Mouse (Mus musculus) bone marrow, adult 2 months (tissue): ENCODE data around the gene Prrt3. TPM values are rescaled to one million over a fixed set of nuclear protein-coding genes. Genes with fewer than 3 reads are reported as not detected.

ENCODE experiments used
- H3K27ac ChIP-seq: fragments of 200-500 bp; 2 replicates; pipeline ENCODE4 v1.5.1; 2012; ENCODE audit warnings: low read depth, mild to moderate bottlenecking, control low read depth, inconsistent platforms, low read length; ENCODE audit not compliant: control insufficient read depth, poor library complexity, insufficient read depth
- H3K4me1 ChIP-seq: fragments of 200-500 bp; 2 replicates; pipeline ENCODE4 v1.6.1; 2011; ENCODE audit warnings: low read length; ENCODE audit not compliant: control insufficient read depth, insufficient read depth
- H3K4me3 ChIP-seq: fragments of 200-500 bp; replicated peaks from 2 replicates; pipeline ENCODE3; 2011; ENCODE audit warnings: mild to moderate bottlenecking, low read depth, low read length, control low read depth; ENCODE audit not compliant: control insufficient read depth
- CTCF ChIP-seq: fragments of 200-500 bp; IDR thresholded peaks from 2 replicates; pipeline ENCODE4 v1.5.1; 2011; ENCODE audit warnings: low read length, control low read depth; ENCODE audit not compliant: control insufficient read depth, insufficient read depth
- POLR2A ChIP-seq: fragments of 200-500 bp; IDR thresholded peaks from 2 replicates; pipeline ENCODE4 v1.6.1; 2011; ENCODE audit warnings: low read depth, mild to moderate bottlenecking, control low read depth, low read length, borderline replicate concordance; ENCODE audit not compliant: control insufficient read depth
- WGBS: fragments of 180-500 bp; shearing (Covaris S2); methylation state at CpG from one replicate; pipeline ENCODE4 v1.1.7; 2018; 5-methylcytosine and 5-hydroxymethylcytosine counted together
- polyA plus RNA-seq: library from polyadenylated mRNA; stranded (reverse); fragments of >200 nt; gene quantifications from 2 replicates; pipeline ENCODE4 v1.2.4, GENCODE M21; 2011; ENCODE audit warnings: low replicate concordance; ENCODE audit not compliant: missing spikeins, insufficient read depth, insufficient read length

Prrt3 gene
- polyA plus RNA-seq, 1 experiment = 0.80 TPM

DNA sequence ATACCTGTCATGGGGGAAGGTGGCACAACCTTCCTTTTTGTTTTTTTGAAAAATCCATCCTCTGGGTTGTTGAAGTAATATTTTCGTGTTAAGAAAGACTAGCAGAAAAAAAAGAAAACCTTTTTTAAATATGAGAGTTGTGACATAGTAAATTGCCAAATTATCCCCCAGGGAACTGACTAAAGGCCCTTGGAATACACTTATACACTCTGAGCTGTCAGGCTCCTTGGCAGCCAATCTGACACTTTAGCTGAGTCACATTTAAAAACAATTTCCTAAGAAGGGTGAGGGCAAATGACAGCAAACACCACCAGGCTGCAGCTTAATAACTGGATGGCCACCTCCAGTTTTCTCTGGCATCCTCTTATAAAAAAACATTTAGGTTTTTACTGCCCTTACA is 20.6 kb upstream of the Prrt3 start:
- H3K4me1 ChIP-seq = peaks cover 6% of the 10 kb centered on the region
- H3K27ac ChIP-seq = no peak overlapping the region
- H3K4me3 ChIP-seq = no peak overlapping the region
- TF ChIP-seq CTCF = no peak
- no peak for TF ChIP-seq POLR2A
- WGBS = 59% methylated on average over 1 of the region's 1 CpGs

DNA sequence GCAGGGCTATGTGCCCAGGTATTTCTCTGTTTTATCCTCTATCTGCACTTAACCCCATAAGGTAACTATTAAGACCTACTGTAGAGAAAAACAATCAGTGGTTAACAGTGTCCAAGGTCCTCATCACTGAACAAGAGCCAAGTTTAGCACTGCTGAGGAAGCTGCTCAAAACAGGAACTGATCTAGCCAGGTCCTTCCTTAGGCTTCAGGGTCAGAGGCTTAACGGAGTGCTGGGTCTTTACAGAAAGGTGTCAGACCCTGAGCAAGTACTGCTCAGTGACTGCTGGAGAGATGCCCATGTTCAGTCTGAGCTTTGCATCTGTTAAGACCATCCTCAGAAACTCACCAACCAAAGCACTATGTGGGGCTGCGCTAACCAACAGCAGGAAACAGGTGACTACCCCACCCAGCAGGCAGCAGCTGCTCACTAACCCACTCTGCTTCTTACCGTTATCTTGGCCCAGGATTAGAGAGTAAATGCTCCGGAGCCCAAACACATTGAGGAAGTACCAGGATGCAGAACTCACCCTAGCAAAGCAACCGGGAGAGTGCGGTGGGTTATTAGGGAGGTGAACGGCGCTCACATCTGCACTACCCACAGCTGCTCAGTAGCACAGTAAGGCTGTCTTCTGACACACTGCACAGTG is 15.8 kb upstream of the Prrt3 start:
- TF ChIP-seq POLR2A = no peak
- TF ChIP-seq CTCF = no peak
- H3K27ac ChIP-seq = peak overlapping the region; percentile 68
- WGBS = 10% methylated on average over 8 of the region's 8 CpGs
- peaks cover 9% of the 10 kb centered on the region for H3K4me1 ChIP-seq
- no peak overlapping the region for H3K4me3 ChIP-seq

DNA sequence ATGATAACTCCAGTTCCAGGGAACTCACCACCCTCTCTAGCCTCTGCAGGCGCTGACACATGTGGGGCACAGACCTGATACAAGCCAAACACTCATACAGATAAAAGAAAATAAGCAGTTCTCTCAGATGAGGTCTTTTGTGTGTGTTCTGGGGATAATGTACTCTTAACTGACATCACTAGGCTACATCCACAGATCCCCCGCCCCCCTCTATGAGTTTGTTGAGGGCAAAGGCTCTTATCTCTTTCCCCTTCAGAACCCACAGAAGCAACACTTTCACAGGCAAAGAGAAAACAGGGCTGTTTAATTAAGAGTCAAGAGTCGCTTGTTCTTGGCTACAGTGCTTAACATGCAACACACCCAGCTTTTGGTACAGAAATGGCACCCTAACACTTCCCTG is 12.9 kb upstream of the Prrt3 start:
- H3K4me3 ChIP-seq = no peak overlapping the region
- WGBS = 69% methylated on average over 3 of the region's 3 CpGs

DNA sequence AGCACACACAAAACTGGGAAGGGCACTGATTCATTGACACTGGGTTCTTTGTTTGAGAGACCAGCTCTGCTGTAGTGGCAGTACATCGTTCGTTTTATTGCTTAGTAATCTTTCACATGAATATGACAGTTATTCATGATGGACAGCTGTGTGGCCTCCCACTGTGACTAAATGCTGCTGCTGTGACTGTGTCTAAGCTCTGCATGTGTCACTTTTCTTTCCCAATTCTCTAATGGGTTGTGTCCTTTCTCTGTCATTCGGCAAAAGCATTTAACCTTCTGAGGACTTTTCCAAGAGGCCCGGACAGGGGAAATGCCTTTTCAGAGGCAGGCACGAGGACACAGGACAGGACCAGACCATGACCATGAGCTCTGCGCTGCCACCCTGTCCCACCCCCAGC is 12.2 kb upstream of the Prrt3 start:
- TF ChIP-seq POLR2A = no peak
- no peak for TF ChIP-seq CTCF
- peaks cover 9% of the 10 kb centered on the region for H3K4me1 ChIP-seq
- H3K27ac ChIP-seq = no peak overlapping the region
- WGBS = 89% methylated on average over 6 of the region's 6 CpGs
- H3K4me3 ChIP-seq = no peak overlapping the region

More for the DNA sequence above, 12.9 kb upstream of the Prrt3 start:
- no peak overlapping the region for H3K27ac ChIP-seq
- TF ChIP-seq CTCF = no peak
- TF ChIP-seq POLR2A = no peak
- peaks cover 9% of the 10 kb centered on the region for H3K4me1 ChIP-seq

DNA sequence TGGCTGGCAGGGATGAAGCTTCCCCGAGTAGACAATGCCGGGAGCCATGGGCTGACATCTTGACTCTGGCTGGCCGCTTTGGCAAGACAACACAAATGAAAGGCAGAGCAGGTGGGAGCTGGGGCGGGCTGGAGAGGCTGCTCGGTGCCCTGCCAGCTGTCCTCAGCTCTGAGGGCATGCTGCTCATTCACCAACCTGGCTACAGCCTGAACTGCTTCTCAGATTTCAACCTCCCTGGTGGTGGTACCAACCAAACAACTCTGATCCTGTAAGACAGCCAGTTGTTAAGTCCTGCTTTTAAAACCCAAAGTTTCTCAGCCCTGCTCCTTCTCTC is 7.2 kb upstream of the Prrt3 start:
- H3K4me3 ChIP-seq = no peak overlapping the region
- H3K4me1 ChIP-seq = no peaks in the 10 kb centered on the region
- TF ChIP-seq CTCF (no peak), POLR2A (no peak)
- no peak overlapping the region for H3K27ac ChIP-seq
- 77% methylated on average over 5 of the region's 5 CpGs for WGBS

DNA sequence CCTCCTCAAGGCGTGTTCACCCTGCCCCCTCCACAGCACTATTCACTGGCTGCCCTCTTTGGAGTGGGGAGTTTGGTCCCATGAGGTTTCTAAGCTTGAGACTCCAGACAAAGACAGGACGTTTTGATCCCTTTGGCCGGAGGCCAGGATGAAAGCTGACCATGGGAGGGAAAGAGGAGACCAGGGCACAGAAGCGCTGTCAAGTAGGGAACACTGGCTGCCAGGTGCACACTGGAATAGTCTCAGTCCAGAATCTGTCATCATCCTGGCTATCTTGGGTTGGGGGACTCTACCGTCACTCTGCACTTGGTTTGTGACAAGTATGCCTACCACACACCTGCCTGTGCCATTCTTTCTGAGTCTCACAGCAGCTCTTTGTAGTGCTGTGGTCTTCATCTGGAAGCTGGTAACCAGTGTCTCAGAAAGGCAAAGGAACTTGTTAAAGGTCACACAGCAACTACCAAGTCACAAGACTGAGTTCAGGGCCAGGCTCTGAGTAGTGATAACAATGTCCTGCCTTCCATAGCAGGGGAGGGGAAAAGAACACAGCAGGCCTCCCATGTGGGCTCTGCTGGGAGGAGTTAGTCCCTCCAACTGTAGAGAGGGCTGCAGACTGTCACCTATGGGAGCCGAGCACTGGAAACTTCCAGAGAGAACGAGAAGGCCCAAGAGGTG is 6.7 kb upstream of the Prrt3 start:
- WGBS = 71% methylated on average over 7 of the region's 7 CpGs
- Histone ChIP-seq H3K4me3 (no peak overlapping the region), H3K4me1 (no peaks in the 10 kb centered on the region), H3K27ac (no peak overlapping the region)
- TF ChIP-seq CTCF (no peak), POLR2A (no peak)

DNA sequence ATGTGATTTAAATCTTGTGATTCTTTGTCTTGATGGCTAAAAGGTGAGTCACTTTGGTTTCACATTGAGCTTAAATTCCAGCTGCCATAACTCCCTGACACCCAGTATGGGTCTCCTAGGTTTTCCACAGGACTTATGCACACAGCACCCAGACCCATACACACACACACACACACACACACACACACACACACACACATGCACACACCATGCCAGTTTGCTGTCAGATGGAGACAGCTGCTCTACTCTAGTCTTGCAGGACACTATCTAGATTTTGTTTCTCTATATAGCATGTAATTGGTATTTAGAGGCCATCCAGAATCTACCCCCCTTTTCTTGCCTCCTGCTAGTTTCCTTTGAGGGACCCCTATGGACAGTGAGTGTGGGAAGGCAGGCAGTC is 5.4 kb upstream of the Prrt3 start:
- H3K4me1 ChIP-seq = no peaks in the 10 kb centered on the region
- no peak overlapping the region for H3K27ac ChIP-seq
- TF ChIP-seq CTCF = no peak
- TF ChIP-seq POLR2A = no peak
- no peak overlapping the region for H3K4me3 ChIP-seq

DNA sequence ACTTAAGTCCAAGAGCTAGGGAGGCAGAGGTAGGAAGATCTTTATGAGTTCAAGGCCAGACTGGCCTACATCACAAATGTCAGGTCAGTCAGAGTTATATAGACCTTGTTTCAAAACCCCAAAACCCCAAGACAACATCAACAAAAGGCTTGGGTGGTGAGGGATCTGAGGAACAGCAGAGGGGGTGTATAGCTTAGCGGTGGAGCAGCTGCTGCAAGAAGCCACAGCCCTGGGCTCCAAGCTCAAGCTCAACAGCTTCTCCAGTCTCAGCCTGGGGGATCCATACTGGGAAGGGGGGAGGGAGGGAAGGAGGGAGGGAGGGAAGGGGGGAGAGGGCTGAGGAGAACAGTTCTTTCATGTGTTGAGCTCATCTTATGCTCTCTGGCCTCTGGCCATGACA is 4.0 kb upstream of the Prrt3 start:
- TF ChIP-seq POLR2A = no peak
- no peak for TF ChIP-seq CTCF
- 84% methylated on average over 1 of the region's 1 CpGs for WGBS
- Histone ChIP-seq H3K4me3 (no peak overlapping the region), H3K27ac (no peak overlapping the region), H3K4me1 (no peaks in the 10 kb centered on the region)
